Mouse (Mus musculus) heart, adult 2 months (tissue): ENCODE measurements around the gene Smarcc1. TPM values are rescaled to one million over a fixed set of nuclear protein-coding genes. Genes with fewer than 3 reads are reported as not detected.

Experiments
- DNase-seq, 2 experiments: peaks; one replicate each; pipeline ENCODE4 v3.0.0; 2021
- H3K27ac ChIP-seq: fragments of 200-600 bp; 2 replicates; pipeline ENCODE4 v1.8.1; 2022
- H3K27me3 ChIP-seq: fragments of 200-500 bp; 2 replicates; pipeline ENCODE4 v1.6.1; 2012; ENCODE audit warnings: mild to moderate bottlenecking, low read length, inconsistent platforms, mixed read lengths; ENCODE audit not compliant: control insufficient read depth, insufficient read depth
- H3K36me3 ChIP-seq: fragments of 200-500 bp; 2 replicates; pipeline ENCODE4 v1.6.1; 2012; ENCODE audit warnings: low read length, inconsistent platforms; ENCODE audit not compliant: control insufficient read depth, insufficient read depth
- H3K4me1 ChIP-seq: fragments of 200-500 bp; 2 replicates; pipeline ENCODE4 v1.6.1; 2011; ENCODE audit warnings: low read length; ENCODE audit not compliant: control insufficient read depth, insufficient read depth
- H3K4me3 ChIP-seq: fragments of 200-600 bp; 2 replicates; pipeline ENCODE4 v1.8.1; 2022
- H3K79me2 ChIP-seq: fragments of 200-500 bp; replicated peaks from 2 replicates; pipeline ENCODE4 v1.6.1; 2012; ENCODE audit warnings: mild to moderate bottlenecking, inconsistent platforms, low read length, moderate library complexity, mixed read lengths; ENCODE audit not compliant: control insufficient read depth, insufficient read depth
- H3K9ac ChIP-seq: fragments of 200-500 bp; 2 replicates; pipeline ENCODE4 v1.6.1; 2012; ENCODE audit warnings: low read depth, mild to moderate bottlenecking, control low read depth, inconsistent platforms, low read length, mixed read lengths
- CTCF ChIP-seq: fragments of 200-600 bp; IDR thresholded peaks from 2 replicates; pipeline ENCODE4 v1.8.1; 2022; ENCODE audit warnings: antibody characterized with exemption, mild to moderate bottlenecking, moderate library complexity
- EP300 ChIP-seq: fragments of 200-500 bp; IDR thresholded peaks from 2 replicates; pipeline ENCODE4 v1.6.1; 2011; ENCODE audit warnings: low read depth, low read length, control low read depth; ENCODE audit not compliant: insufficient read depth
- POLR2A ChIP-seq: fragments of 200-500 bp; IDR thresholded peaks from 2 replicates; pipeline ENCODE4 v1.6.1; 2011; ENCODE audit warnings: mild to moderate bottlenecking, low read depth, low read length, control low read depth; ENCODE audit not compliant: insufficient read depth
- WGBS: fragments of 180-500 bp; shearing (Covaris S2); methylation state at CpG from one replicate; pipeline ENCODE4 v1.1.7; 2018; 5-methylcytosine and 5-hydroxymethylcytosine counted together
- intact Hi-C: fragments of 180-260 bp; cut with DNase I; formaldehyde crosslinking; loops from one replicate; pipeline ENCODE4 v1.15.1; 2025
- polyA plus RNA-seq: library from polyadenylated mRNA; depleted of rRNA; stranded (reverse); fragments of >200 nt; gene quantifications from 2 replicates; pipeline ENCODE4 v1.2.3, GENCODE M21; 2012
- total RNA-seq, 2 experiments: library from RNA; stranded (reverse); gene quantifications; 2 replicates each; pipeline ENCODE4 v1.2.3; 2021

The Smarcc1 gene
- total and polyA plus RNA-seq, 3 experiments: 8.4 to 25.2 (median 24.1) TPM

DNA sequence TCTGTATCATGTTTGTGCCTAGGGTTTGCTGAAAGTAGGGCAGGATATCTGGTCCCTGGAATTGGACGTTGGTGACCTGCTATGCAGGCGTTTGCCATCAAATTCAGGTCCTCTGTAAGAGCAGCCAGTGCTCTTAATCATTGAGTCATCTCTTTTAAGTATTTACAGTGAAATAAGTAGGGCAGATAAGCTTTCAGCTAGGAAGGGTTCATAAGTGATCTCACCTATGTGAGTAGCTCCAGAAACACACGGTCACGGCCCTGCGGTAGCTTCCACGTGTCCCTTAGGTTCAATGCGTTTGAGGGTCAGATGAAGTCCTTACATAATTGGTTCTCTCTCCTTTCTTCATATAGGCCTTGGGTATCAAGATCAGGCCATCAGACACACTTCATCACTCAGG, 90.8 kb downstream of the Smarcc1 start:
- H3K27ac ChIP-seq: no peak overlapping the region
- H3K79me2 ChIP-seq: no peaks in the 10 kb centered on the region
- no peak overlapping the region for H3K4me3 ChIP-seq
- TF ChIP-seq POLR2A (no peak), CTCF (no peak), EP300 (no peak)
- H3K36me3 ChIP-seq: peaks cover 3% of the 10 kb centered on the region
- H3K9ac ChIP-seq: no peak overlapping the region
- 72% methylated on average over 7 of the region's 7 CpGs for WGBS
- no peaks in the 10 kb centered on the region for H3K4me1 ChIP-seq
- no peak for DNase-seq
- no peaks in the 10 kb centered on the region for H3K27me3 ChIP-seq
- intact Hi-C loops: no loop called here

DNA sequence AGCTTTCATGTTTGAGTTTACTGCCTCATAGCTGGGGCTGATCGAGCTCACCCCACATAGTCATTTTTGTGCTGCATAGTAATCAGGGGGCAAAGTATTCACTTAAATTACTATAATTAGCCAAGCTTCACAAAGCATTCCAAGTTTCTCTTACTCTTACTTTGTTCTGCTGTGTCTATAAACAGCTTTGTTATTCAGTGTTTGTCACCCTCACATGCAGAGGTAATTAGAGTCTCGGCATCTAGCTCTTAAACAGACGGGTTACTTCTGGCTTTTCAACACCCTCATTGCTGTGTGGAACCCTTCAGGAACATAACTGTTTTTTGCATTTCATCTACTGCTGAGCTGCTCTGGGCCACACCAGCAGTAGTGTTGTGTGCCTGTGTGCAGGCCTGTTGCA, 91.5 kb downstream of the Smarcc1 start:
- WGBS: 74% methylated on average over 3 of the region's 3 CpGs
- Histone ChIP-seq H3K79me2 (no peaks in the 10 kb centered on the region), H3K9ac (no peak overlapping the region), H3K4me1 (no peaks in the 10 kb centered on the region), H3K4me3 (no peak overlapping the region), H3K27ac (no peak overlapping the region), H3K27me3 (no peaks in the 10 kb centered on the region), H3K36me3 (peaks cover 3% of the 10 kb centered on the region)
- TF ChIP-seq CTCF: no peak
- no peak for TF ChIP-seq POLR2A
- no peak for TF ChIP-seq EP300
- intact Hi-C loops: no loop called here
- DNase-seq: no peak

DNA sequence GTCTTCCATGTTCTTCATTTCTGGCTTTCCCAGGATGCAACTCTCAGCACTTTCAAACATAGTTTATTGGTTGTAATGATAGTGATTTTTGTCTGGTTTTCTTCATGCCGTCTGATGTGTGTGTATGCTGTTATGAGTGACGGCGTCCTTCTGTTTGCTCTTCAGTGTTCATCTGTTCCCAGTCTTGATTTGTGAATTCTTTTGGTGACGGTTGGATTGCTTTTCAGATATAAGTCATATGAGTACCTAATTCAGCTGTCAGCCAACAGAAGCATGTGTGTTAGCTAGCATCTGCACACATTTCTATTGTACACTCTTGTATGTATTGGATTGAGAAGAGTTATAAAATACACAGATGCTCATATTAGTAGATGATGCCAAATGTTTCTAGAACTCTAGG, 106.8 kb downstream of the Smarcc1 start:
- DNase-seq: no peak
- no peaks in the 10 kb centered on the region for H3K36me3 ChIP-seq

DNA sequence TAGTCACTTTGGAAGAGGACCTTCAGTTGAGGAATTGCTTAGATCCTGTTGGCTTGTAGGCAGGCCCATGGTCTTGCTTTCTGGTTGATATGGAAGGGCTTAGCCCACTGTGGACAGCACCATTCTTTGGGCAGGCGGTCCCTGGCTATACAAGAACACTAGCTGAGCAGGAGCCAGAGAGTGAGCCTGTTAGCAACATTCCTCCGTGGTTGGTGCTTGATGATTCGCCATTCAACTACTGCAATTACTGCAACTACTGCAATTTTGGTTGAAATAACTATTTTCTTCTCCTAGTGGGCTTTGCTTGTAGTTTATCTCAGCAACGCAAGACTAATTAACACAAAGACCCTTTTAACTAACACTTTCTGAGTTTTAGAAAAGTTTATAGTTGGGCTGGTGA, 108.7 kb downstream of the Smarcc1 start:
- intact Hi-C loops: no loop called here
- no peak overlapping the region for H3K27ac ChIP-seq
- H3K36me3 ChIP-seq: no peaks in the 10 kb centered on the region
- H3K79me2 ChIP-seq: no peaks in the 10 kb centered on the region
- TF ChIP-seq EP300 (no peak), CTCF (no peak), POLR2A (no peak)
- H3K4me1 ChIP-seq: no peaks in the 10 kb centered on the region
- H3K27me3 ChIP-seq: no peaks in the 10 kb centered on the region
- no peak overlapping the region for H3K4me3 ChIP-seq
- no peak overlapping the region for H3K9ac ChIP-seq
- DNase-seq: no peak
- WGBS: 94% methylated on average over 4 of the region's 4 CpGs

More for the DNA sequence above, 106.8 kb downstream of the Smarcc1 start:
- Histone ChIP-seq H3K79me2 (no peaks in the 10 kb centered on the region), H3K27ac (no peak overlapping the region), H3K9ac (no peak overlapping the region), H3K27me3 (no peaks in the 10 kb centered on the region), H3K4me1 (no peaks in the 10 kb centered on the region), H3K4me3 (no peak overlapping the region)
- no peak for TF ChIP-seq CTCF
- TF ChIP-seq POLR2A: no peak
- no peak for TF ChIP-seq EP300
- intact Hi-C loops: no loop called here
- 90% methylated on average over 4 of the region's 4 CpGs for WGBS

DNA sequence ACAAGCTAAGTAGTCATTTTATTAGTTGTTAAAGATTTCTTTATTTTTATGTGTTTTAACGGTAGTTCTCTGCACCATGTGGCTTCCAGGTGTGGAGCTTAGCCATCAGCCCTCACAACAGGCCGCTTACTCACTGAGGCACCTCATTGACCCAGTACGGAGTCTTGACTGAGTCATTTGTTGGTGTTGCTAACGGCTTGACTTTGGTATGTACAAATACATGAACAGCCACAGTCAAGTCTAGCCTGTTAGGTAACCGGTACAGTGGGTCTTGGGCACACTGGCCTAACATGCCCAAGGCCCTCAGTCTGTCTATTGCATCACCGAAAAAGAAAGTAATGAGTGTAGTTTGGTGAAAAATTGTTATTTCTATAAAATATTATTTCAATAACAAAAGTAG, 111.2 kb downstream of the Smarcc1 start:
- H3K79me2 ChIP-seq: no peaks in the 10 kb centered on the region
- no peak overlapping the region for H3K9ac ChIP-seq
- H3K4me1 ChIP-seq: no peaks in the 10 kb centered on the region
- no peak for DNase-seq
- no peak overlapping the region for H3K27ac ChIP-seq
- no peak for TF ChIP-seq POLR2A
- TF ChIP-seq EP300: no peak
- no peak for TF ChIP-seq CTCF
- 93% methylated on average over 6 of the region's 6 CpGs for WGBS
- no peaks in the 10 kb centered on the region for H3K27me3 ChIP-seq
- intact Hi-C loops: no loop called here
- no peaks in the 10 kb centered on the region for H3K36me3 ChIP-seq
- H3K4me3 ChIP-seq: no peak overlapping the region

DNA sequence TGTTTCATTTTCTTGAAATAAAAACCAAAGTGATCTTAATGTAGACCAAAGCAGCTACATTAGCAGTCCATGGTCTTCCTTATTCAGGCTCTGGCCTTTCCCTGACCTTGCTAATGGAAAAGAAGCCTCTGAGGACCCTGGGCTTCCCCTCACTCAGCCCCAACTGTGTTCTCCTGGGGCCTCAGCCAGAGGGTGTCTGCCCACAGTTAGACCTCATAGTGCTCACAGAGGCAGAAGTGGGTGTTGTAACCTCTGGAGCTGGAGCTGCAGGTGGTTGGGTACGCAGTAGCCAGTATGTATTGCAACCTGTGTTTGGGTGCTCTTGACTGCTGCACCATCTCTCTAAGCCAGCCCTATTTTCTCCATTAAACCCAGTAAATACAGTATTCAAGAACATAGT, 111.6 kb downstream of the Smarcc1 start:
- intact Hi-C loops: no loop called here
- no peak for TF ChIP-seq EP300
- TF ChIP-seq POLR2A: no peak
- no peak for TF ChIP-seq CTCF
- no peak overlapping the region for H3K9ac ChIP-seq
- H3K27ac ChIP-seq: no peak overlapping the region
- no peaks in the 10 kb centered on the region for H3K79me2 ChIP-seq
- no peaks in the 10 kb centered on the region for H3K36me3 ChIP-seq
- 100% methylated on average over 1 of the region's 1 CpGs for WGBS
- no peak for DNase-seq
- H3K27me3 ChIP-seq: no peaks in the 10 kb centered on the region
- H3K4me1 ChIP-seq: no peaks in the 10 kb centered on the region
- no peak overlapping the region for H3K4me3 ChIP-seq
